Mouse (Mus musculus) liver, embryonic 14.5 days (tissue): ENCODE results near the gene Runx2. TPM values are rescaled to one million over a fixed set of nuclear protein-coding genes. Genes with fewer than 3 reads are reported as not detected.

Source experiments
- ATAC-seq: fragments of 200-750 bp; cut with Nextera tagmentation; 2 replicates; pipeline ENCODE4 v1.8.0; 2017; ENCODE audit warnings: moderate number of reproducible peaks, mild to moderate bottlenecking, moderate library complexity; ENCODE audit not compliant: insufficient read depth
- DNase-seq, 3 experiments: peaks; one replicate each; pipeline ENCODE4 v3.0.0-alpha.2; 2012 to 2013; ENCODE audit warnings: low read depth in 3 of 3, low spot score in 3 of 3
- H3K27ac ChIP-seq: fragments of 300-500 bp; sonication (generic); 2 replicates; pipeline ENCODE4 v1.5.1; 2014; ENCODE audit warnings: moderate library complexity, mild to moderate bottlenecking, control low read depth, inconsistent platforms
- H3K27me3 ChIP-seq: fragments of 300-500 bp; sonication (generic); 2 replicates; pipeline ENCODE4 v1.6.1; 2014; ENCODE audit warnings: mild to moderate bottlenecking, low read length, moderate library complexity; ENCODE audit not compliant: control insufficient read depth, insufficient read depth
- H3K36me3 ChIP-seq: fragments of 300-500 bp; sonication (generic); replicated peaks from 2 replicates; pipeline ENCODE4 v1.6.1; 2014; ENCODE audit warnings: low read depth; ENCODE audit not compliant: control insufficient read depth, insufficient read depth
- H3K4me1 ChIP-seq, 2 experiments: fragments of 200-500 bp in 1 of 2; fragments of 300-500 bp in 1 of 2; sonication (generic) in 1 of 2; replicated peaks; 2 replicates each; pipeline ENCODE4 v1.6.1; 2012 to 2014; ENCODE audit warnings: antibody characterized with exemption in 1 of 2, inconsistent platforms in 1 of 2, low read length in 1 of 2; ENCODE audit not compliant: control insufficient read depth in 2 of 2, insufficient read depth in 2 of 2
- H3K4me2 ChIP-seq: fragments of 300-500 bp; sonication (generic); 2 replicates; pipeline ENCODE4 v1.6.1; 2014; ENCODE audit warnings: low read depth, mild to moderate bottlenecking, control low read depth, moderate library complexity
- H3K4me3 ChIP-seq, 2 experiments: fragments of 200-500 bp in 1 of 2; fragments of 300-500 bp in 1 of 2; sonication (generic) in 1 of 2; 2 replicates each; pipeline ENCODE4 v1.5.1; 2012 to 2014; ENCODE audit warnings: low read depth in 2 of 2, low read length in 2 of 2, mild to moderate bottlenecking in 2 of 2, control low read depth in 1 of 2, inconsistent platforms in 1 of 2, moderate library complexity in 1 of 2; ENCODE audit not compliant: insufficient read depth in 1 of 2
- H3K9ac ChIP-seq: fragments of 300-500 bp; sonication (generic); replicated peaks from 2 replicates; pipeline ENCODE4 v1.6.1; 2014; ENCODE audit warnings: mild to moderate bottlenecking, control low read depth, moderate library complexity
- H3K9me3 ChIP-seq: fragments of 300-500 bp; sonication (generic); 2 replicates; pipeline ENCODE4 v1.6.1; 2016; ENCODE audit warnings: low read length, mixed read lengths; ENCODE audit not compliant: control insufficient read depth
- CTCF ChIP-seq: IDR thresholded peaks from 2 replicates; pipeline ENCODE4 v1.5.1; 2016; ENCODE audit warnings: antibody characterized with exemption, low read depth, control low read depth
- EP300 ChIP-seq: IDR thresholded peaks from 2 replicates; pipeline ENCODE4 v1.6.1; 2016; ENCODE audit warnings: antibody characterized with exemption, low read depth
- WGBS: fragments of 180-500 bp; shearing (Covaris S2); extraction: QIAGEN DNeasy Blood & Tissue Kit; methylation state at CpG from one replicate; pipeline ENCODE4 v1.1.7; 2014; ENCODE audit not compliant: insufficient replicate concordance; 5-methylcytosine and 5-hydroxymethylcytosine counted together
- polyA plus RNA-seq, 2 experiments: library from polyadenylated mRNA; depleted of rRNA in 1 of 2; stranded (reverse) in 1 of 2; unstranded in 1 of 2; fragments of >200 nt; fragmentation: Nextera tagmentation in 1 of 2; extraction: Ambion mirVana in 1 of 2; gene quantifications; 2 replicates each; pipeline versions ENCODE4 v1.2.1 to v1.2.3; 2012 to 2014

Runx2 gene
- polyA plus RNA-seq, 2 experiments, result 0.58 to 0.65 TPM

DNA sequence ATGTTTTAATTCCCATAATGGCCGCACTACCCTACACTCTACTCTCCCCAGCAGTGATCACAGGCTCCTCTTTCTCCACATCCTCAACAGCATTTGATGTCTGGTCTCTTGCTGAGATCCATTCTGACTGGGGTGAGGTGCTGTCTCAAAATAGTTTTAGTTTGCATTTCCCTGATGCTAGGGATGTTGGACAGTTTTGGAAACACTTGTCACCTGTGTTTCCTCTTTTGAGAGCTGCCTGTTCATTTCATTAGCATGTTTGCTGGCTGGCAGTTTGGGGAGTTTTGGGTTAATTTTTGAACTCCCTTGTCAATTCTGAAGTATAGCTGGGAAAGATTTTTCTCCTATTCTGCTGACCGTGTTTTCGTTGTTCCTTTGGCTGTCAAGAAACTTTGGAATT lies 340.3 kb downstream of the Runx2 start:
- H3K27me3 ChIP-seq, result no peaks in the 10 kb centered on the region
- TF ChIP-seq CTCF (no peak), EP300 (no peak)
- H3K9me3 ChIP-seq, result no peaks in the 10 kb centered on the region
- DNase-seq (no peak), ATAC-seq (no peak)
- H3K27ac ChIP-seq, result no peak overlapping the region
- H3K4me1 ChIP-seq, result no peaks in the 10 kb centered on the region
- H3K4me3 ChIP-seq, result no peak overlapping the region
- no peaks in the 10 kb centered on the region for H3K36me3 ChIP-seq
- no peak overlapping the region for H3K4me2 ChIP-seq
- H3K9ac ChIP-seq, result no peak overlapping the region
- 77% methylated on average over 3 of the region's 3 CpGs for WGBS

DNA sequence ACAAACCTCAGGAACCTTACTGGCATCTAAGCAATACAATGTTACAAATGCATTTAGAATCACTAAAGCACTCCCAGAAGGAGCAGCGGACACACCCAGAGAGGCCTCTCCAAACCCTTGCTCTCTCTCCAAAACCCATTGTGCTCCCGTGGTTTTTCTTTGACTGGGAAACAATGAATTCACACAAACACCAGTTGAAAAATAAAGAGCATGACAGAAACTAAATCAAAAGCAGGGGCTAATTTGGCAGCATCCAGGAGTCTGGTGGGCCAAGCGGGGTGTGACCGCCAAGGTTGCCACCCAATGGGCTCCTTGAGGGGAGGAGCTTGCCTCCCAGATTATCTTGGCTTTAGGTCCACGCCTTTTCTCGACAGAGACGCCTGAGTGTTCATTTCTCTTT lies 341.9 kb downstream of the Runx2 start:
- WGBS, result 62% methylated on average over 7 of the region's 7 CpGs
- no peak overlapping the region for H3K27ac ChIP-seq
- H3K4me1 ChIP-seq, result no peaks in the 10 kb centered on the region
- no peaks in the 10 kb centered on the region for H3K27me3 ChIP-seq
- TF ChIP-seq EP300, result no peak
- TF ChIP-seq CTCF, result no peak
- H3K4me3 ChIP-seq, result no peak overlapping the region
- H3K9ac ChIP-seq, result no peak overlapping the region
- H3K4me2 ChIP-seq, result no peak overlapping the region
- no peaks in the 10 kb centered on the region for H3K36me3 ChIP-seq
- DNase-seq (no peak), ATAC-seq (no peak)
- H3K9me3 ChIP-seq, result no peaks in the 10 kb centered on the region

DNA sequence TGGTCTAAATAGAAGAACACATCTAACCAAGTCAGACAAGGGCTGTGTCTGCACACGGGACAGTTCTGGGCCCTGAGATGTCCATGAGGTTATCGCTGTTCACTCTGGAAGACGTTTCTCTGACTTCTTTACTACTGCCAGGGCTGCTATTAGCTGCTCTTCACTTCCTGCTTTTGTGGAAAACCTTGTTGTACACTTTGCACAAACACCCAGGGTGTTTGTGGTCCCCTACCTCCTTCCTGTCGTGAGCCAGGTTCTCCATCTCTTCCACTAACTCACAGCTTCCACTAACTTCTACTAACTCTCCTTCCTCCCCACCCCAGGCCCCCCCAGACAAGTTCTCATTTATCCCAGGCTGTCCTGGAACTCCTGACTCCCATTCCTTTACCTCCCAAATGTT lies 350.9 kb downstream of the Runx2 start:
- Histone ChIP-seq H3K4me2 (no peak overlapping the region), H3K9me3 (no peaks in the 10 kb centered on the region), H3K4me1 (no peaks in the 10 kb centered on the region), H3K27ac (no peak overlapping the region), H3K36me3 (no peaks in the 10 kb centered on the region), H3K9ac (no peak overlapping the region), H3K4me3 (no peak overlapping the region), H3K27me3 (no peaks in the 10 kb centered on the region)
- TF ChIP-seq EP300 (no peak), CTCF (no peak)
- WGBS, result 36% methylated on average over 4 of the region's 4 CpGs
- ATAC-seq, result no peak
- DNase-seq, result no peak

DNA sequence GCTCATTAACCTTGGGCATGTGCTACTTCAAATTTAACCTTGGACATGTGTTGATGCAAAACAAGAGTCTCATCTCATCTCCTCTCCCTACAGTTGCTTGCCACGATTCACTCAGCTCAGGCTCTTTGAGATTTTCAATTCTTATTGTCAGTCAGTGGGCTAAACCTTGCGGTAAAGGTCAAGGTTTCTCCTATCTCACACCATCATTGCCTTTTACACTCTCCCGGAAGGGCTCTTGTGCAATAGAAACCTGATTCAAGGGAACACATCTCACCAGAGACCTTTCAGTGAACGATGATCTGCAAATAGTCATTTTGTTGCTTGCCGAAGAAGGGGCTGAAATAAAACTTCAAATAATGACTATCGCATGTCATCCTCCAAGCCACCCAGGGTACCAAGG lies 354.4 kb downstream of the Runx2 start:
- H3K27ac ChIP-seq, result no peak overlapping the region
- DNase-seq, result no peak
- no peak overlapping the region for H3K4me3 ChIP-seq
- TF ChIP-seq EP300 (no peak), CTCF (no peak)
- ATAC-seq, result no peak
- no peaks in the 10 kb centered on the region for H3K36me3 ChIP-seq
- H3K9me3 ChIP-seq, result no peaks in the 10 kb centered on the region
- H3K27me3 ChIP-seq, result no peaks in the 10 kb centered on the region
- H3K4me2 ChIP-seq, result no peak overlapping the region
- no peaks in the 10 kb centered on the region for H3K4me1 ChIP-seq
- 63% methylated on average over 6 of the region's 6 CpGs for WGBS
- H3K9ac ChIP-seq, result no peak overlapping the region

DNA sequence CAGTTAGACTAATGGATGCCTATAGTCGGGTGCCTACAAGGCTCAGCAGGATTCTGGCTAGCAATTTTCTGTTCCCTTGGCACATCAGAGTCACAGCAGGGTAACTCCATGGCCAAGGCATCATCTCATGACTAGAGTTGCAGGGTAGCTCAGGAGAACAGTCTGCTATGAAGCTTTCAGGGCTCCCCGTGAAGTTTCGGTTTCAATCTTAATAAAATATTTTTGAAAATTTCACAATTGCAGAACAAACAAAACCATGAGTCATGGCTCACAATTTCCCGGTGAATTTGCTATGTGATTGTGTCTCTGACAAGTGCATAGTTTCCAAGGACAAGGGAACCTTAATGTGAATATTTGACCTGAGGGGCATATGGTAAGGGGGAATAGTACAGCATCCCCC lies 355.6 kb downstream of the Runx2 start:
- H3K36me3 ChIP-seq, result no peaks in the 10 kb centered on the region
- H3K9ac ChIP-seq, result no peak overlapping the region
- no peak overlapping the region for H3K4me3 ChIP-seq
- H3K4me1 ChIP-seq, result no peaks in the 10 kb centered on the region
- H3K27ac ChIP-seq, result no peak overlapping the region
- 62% methylated on average over 4 of the region's 4 CpGs for WGBS
- TF ChIP-seq CTCF, result no peak
- no peak for TF ChIP-seq EP300
- DNase-seq, result no peak
- H3K4me2 ChIP-seq, result no peak overlapping the region
- no peaks in the 10 kb centered on the region for H3K9me3 ChIP-seq
- no peak for ATAC-seq
- no peaks in the 10 kb centered on the region for H3K27me3 ChIP-seq
